Mouse (Mus musculus) liver, adult (tissue): Measurements from ENCODE around the gene Pou5f1.

Experiments used
- GATA4 ChIP-seq: IDR thresholded peaks from 2 replicates; pipeline ENCODE4 v1.6.1; 2014; ENCODE audit warnings: mild to moderate bottlenecking, low read length; ENCODE audit not compliant: insufficient replicate concordance

Gene Pou5f1

GRCm38 (mm10) chr17:35543412-35543861 is 37.6 kb downstream of the Pou5f1 start:
- no peak for TF ChIP-seq GATA4

DNA sequence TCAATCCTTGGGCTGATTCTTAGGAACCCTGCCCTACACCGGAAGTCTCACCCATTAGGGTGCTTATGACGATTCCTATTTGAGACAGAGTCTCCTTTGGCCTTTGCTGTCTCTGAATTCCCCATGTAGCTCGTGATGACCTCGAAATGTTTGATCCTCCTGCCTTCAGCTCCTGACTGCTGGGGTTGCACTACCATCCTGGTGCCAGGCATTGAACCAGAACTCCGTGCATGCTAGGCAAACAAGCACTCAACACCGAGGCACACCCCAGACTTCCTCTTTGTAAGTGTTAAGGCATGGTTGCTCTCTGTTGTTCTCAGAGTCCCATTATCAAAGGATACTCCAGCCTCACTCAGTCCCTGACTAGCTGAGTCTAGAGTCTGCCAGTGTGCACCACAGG is 38.2 kb downstream of the Pou5f1 start:
- no peak for TF ChIP-seq GATA4

DNA sequence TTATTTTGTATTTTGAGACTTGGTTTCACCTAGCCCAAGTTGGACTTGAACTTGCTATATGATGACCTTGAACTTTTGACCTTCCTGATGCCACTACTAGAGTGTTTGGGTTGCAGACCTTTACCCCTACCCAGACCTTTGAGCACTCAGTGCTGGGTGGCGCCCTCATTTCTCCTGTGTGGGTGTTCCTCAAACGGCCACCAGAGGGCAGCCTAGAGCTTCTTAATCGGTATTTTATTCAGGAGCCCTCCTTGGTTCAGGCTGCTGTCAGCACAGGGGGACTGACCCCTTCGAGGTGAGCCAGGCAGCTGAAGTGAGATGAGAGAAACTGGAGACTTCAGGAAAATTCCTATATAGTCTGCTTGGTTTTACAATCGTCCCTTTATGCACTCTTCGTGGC is 38.9 kb downstream of the Pou5f1 start:
- TF ChIP-seq GATA4: no peak

- no peak for TF ChIP-seq GATA4
Observed at GRCm38 (mm10) chr17:35547465-35547864, 41.6 kb downstream of the Pou5f1 start.

- no peak for TF ChIP-seq GATA4
Observed at GRCm38 (mm10) chr17:35548636-35549035, 42.8 kb downstream of the Pou5f1 start.

DNA sequence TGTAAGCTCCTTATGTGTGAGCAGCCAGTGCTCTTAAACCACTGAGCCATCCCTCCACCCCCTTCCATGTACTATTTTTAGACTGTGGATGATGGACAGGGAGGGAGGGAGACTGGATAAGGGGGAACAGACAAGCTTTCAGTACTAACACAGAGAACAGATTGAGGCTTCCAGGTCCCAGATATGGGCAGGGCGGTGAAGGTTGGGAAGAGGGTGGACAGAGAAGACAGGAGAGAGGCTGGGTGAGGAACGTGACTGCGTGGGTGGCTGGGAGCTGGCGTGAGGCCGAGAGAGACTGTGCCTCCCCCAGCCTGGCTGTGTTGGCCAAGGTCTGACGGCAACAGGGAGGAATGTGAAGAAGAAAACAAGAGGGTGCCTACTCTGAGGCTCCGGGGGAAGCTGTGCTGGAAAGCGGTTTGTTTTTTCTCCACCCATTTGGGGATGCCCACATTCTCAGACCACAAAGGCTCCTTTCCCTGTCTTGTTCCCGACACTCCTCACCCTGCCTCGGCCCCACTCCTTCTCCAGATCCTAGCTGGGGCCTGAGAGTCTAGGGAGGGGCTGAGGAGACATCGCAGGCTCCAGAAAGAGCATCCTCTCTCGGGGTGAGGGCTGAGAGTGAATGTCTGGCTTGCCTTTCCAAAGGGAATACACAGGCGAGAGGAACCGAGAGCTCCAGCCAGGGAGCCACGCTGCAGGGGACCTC is 43.8 kb downstream of the Pou5f1 start:
- TF ChIP-seq GATA4: no peak

DNA sequence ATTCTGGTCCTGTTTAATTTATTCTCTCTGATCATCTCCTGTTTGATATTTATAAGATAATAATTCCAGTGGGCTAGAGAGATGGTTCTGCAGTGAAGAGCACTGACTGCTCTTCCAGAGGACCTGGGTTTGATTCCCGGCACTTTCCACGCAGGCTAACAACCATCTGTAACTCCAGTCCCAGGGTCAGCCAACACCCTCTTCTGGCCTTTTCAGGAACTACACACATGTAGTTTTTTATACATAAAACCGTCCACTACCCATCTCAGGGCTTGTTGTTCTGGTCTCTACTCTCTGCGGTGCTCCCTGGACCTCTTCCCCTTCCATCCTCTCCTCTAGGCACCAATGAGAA is 44.3 kb downstream of the Pou5f1 start:
- TF ChIP-seq GATA4: no peak

- TF ChIP-seq GATA4: no peak
Observed at GRCm38 (mm10) chr17:35550871-35551270, 45.1 kb downstream of the Pou5f1 start.

- no peak for TF ChIP-seq GATA4
Observed at GRCm38 (mm10) chr17:35551881-35552414, 46.1 kb downstream of the Pou5f1 start, which contains the start of gene Cdsn. Gene Cdsn (plus strand): TSS chr17:35552128.

GRCm38 (mm10) chr17:35554321-35554720 is 48.5 kb downstream of the Pou5f1 start:
- TF ChIP-seq GATA4: no peak

DNA sequence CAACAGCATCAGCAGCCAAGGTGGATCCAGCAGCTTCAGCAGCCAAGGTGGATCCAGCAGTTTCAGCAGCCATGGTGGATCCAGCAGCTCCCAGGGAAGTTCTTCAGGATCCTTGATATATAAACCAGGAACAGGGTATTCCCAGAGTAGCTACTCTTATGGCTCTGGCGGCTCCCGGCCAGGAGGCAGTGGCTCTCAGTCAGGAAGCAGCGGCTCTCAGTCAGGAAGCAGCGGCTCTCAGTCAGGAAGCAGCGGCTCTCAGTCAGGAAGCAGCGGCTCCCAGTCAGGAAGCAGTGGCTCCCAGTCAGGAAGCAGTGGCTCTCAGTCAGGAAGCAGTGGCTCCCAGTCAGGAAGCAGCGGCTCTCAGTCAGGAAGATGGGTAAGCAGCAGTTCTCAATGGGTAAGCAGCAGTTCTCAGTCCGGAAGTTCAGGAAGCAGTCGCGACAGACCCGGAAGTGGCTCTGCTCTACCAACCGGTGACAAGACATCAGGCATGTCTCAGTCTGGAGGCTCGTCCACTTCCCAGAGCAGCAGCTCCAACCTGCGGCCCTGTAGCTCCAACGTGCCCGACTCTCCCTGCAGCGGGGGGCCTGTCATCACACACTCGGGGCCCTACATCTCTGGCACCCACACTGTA is 49.1 kb downstream of the Pou5f1 start:
- TF ChIP-seq GATA4: no peak

GRCm38 (mm10) chr17:35556186-35556765 is 50.5 kb downstream of the Pou5f1 start:
- TF ChIP-seq GATA4: no peak

- no peak for TF ChIP-seq GATA4
Observed at GRCm38 (mm10) chr17:35556812-35557211, 51.0 kb downstream of the Pou5f1 start.

GRCm38 (mm10) chr17:35557351-35557750 is 51.5 kb downstream of the Pou5f1 start:
- TF ChIP-seq GATA4: no peak

DNA sequence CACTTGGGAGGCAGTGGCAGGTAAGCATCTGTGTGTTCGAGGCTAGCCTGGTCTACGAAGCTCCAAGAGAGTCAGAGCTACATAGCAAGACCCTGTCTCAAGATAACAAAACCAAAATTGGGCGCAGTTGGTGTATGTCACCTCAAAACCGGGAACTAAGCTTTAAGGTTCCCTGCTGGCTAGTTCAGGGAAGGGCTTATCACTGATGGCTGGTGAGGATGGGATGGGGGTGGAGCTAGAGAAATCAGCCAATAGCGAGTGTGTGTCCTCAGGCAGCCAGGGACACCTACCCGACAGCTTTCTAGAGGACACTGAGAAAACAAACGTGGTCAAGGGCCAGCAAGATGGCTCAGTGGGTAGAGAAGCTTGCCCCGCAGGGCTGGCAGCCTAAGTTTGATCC is 52.4 kb downstream of the Pou5f1 start:
- TF ChIP-seq GATA4: no peak
